37 mouse cellular contexts compared by ENCODE assay signal in genomic region chr9:45171073-45171610, GRCm38 (mm10). TPM values are rescaled to one million over a fixed set of nuclear protein-coding genes. Genes with fewer than 3 reads are reported as not detected.
DNase-seq lines count a peak whose midpoint lies in the region; ATAC-seq and TF ChIP-seq lines count a peak whose summit lies in the region.
"Had no signal": no experiment of that assay in that cellular context is flagged by ENCODE, and none has a peak within 500 bp of the region (broad histone marks: within the 10 kb centered on the region; RNA-seq: fewer than 3 reads in every experiment).

No protein-coding gene starts in this region.

- H3K36me3 ChIP-seq in embryonic facial prominence, embryonic 11.5 days (replicated peaks; ENCODE audit: control insufficient read depth, insufficient read depth, low read depth, low read length) = no peaks in the 10 kb centered on the region
- no peaks in the 10 kb centered on the region for H3K36me3 ChIP-seq in embryonic facial prominence, embryonic 10.5 days (replicated peaks)
- H3K36me3 ChIP-seq in liver, postnatal 0 days (replicated peaks; ENCODE audit: insufficient read depth, low read length) = no peaks in the 10 kb centered on the region
- H3K36me3 ChIP-seq in liver, embryonic 11.5 days (ENCODE audit: control insufficient read depth, insufficient read depth, low read length) = no peaks in the 10 kb centered on the region
- H3K36me3 ChIP-seq: forebrain, embryonic 15.5 days; heart, embryonic 15.5 days; liver, embryonic 15.5 days; lung, embryonic 15.5 days; midbrain, embryonic 13.5 days; stomach, embryonic 15.5 days had no signal

- peaks cover 2% of the 10 kb centered on the region; the same call in 1 of the 2 replicates for H3K9me3 ChIP-seq in embryonic facial prominence, embryonic 11.5 days (replicated peaks; ENCODE audit: control insufficient read depth, low read length)
- peaks cover 3% of the 10 kb centered on the region; the same call in 1 of the 2 replicates for H3K9me3 ChIP-seq in embryonic facial prominence, embryonic 10.5 days
- no peaks in the 10 kb centered on the region; the same call in 1 of the 2 replicates for H3K9me3 ChIP-seq in liver, postnatal 0 days (ENCODE audit: low read length)
- H3K9me3 ChIP-seq in liver, embryonic 11.5 days (ENCODE audit: control insufficient read depth, low read length) = peaks cover 2% of the 10 kb centered on the region; the same call in 1 of the 2 replicates
- H3K9me3 ChIP-seq: forebrain, embryonic 15.5 days; heart, embryonic 15.5 days; lung, embryonic 15.5 days; midbrain, embryonic 13.5 days; stomach, embryonic 15.5 days had no signal

- H3K4me2 ChIP-seq in embryonic facial prominence, embryonic 11.5 days (ENCODE audit: low read depth, low read length) = no peak overlapping the region
- H3K4me2 ChIP-seq in liver, postnatal 0 days (ENCODE audit: low read depth, low read length) = no peak overlapping the region
- H3K4me2 ChIP-seq in liver, embryonic 11.5 days = no peak overlapping the region
- H3K4me2 ChIP-seq: forebrain, embryonic 15.5 days; heart, embryonic 15.5 days; liver, embryonic 15.5 days; lung, embryonic 15.5 days; midbrain, embryonic 13.5 days; stomach, embryonic 15.5 days had no signal

- no peak overlapping the region for H3K4me3 ChIP-seq in embryonic facial prominence, embryonic 11.5 days (ENCODE audit: low read depth, low read length)
- H3K4me3 ChIP-seq in embryonic facial prominence, embryonic 10.5 days = no peak overlapping the region
- no peak overlapping the region for H3K4me3 ChIP-seq in liver, postnatal 0 days (ENCODE audit: low read depth, low read length)
- H3K4me3 ChIP-seq in liver, embryonic 11.5 days (ENCODE audit: low read depth, low read length) = no peak overlapping the region
- no peak overlapping the region for H3K4me3 ChIP-seq in cortical plate, adult 2 months (ENCODE audit: insufficient read depth, low read length)
- H3K4me3 ChIP-seq: forebrain, embryonic 15.5 days; heart, embryonic 15.5 days; liver, embryonic 15.5 days; lung, embryonic 15.5 days; midbrain, embryonic 13.5 days; stomach, embryonic 15.5 days had no signal

- ATAC-seq in embryonic facial prominence, embryonic 11.5 days (replicated peaks; ENCODE audit: insufficient number of reproducible peaks, low FRiP score, low TSS enrichment, low read depth) = 0 out of 2 replicates have a peak, but pooled peaks have one; percentile 44
- peak; percentile 19; the same call in 1 of the 2 replicates for ATAC-seq in liver, postnatal 0 days
- no peak; the same call in 1 of the 2 replicates for ATAC-seq in liver, embryonic 11.5 days (replicated peaks; ENCODE audit: low FRiP score)
- ATAC-seq in monocyte, adult 5-6 weeks (replicated peaks; ENCODE audit: insufficient number of reproducible peaks, low FRiP score, low TSS enrichment, poor library complexity, severe bottlenecking) = 0 out of 2 replicates have a peak, but pooled peaks have one; percentile 37
- no peak for ATAC-seq in frontal cortex, adult (ENCODE audit: low TSS enrichment)
- ATAC-seq: activated CD4-positive, CD25-positive, alpha-beta regulatory T cell, adult 4 months; forebrain, embryonic 15.5 days; midbrain, embryonic 13.5 days had no signal

- no peak for TF ChIP-seq EP300 in liver, postnatal 0 days (IDR thresholded peaks at IDR 0.05; ENCODE audit: low read depth)

- no peak for TF ChIP-seq CTCF in liver, postnatal 0 days (IDR thresholded peaks at IDR 0.05; ENCODE audit: low read depth)
- no peak for TF ChIP-seq CTCF in cortical plate, adult 2 months (IDR thresholded peaks at IDR 0.05; ENCODE audit: extremely low read depth, insufficient read depth, low read length)

- no peak for DNase-seq in embryonic facial prominence, embryonic 11.5 days (ENCODE audit: low spot score)
- DNase-seq in embryonic facial prominence, embryonic 10.5 days (ENCODE audit: low spot score) = no peak
- DNase-seq in liver, postnatal 0 days = no peak
- no peak for DNase-seq in liver, embryonic 11.5 days (ENCODE audit: low spot score)
- no peak for DNase-seq in adrenal gland, postnatal 14 days
- DNase-seq: adrenal gland, adult 2 months; cerebellum, adult 9-10 months; cerebellum, postnatal 36 days; embryo, embryonic 11 days; kidney, adult 2 months; kidney, postnatal 4 days; liver; right cerebral cortex, postnatal 14 days; thymus, postnatal 14 days had no signal

- WGBS in embryonic facial prominence, embryonic 11.5 days = 79% methylated on average over 1 of the region's 1 CpGs
- 83% methylated on average over 1 of the region's 1 CpGs for WGBS in embryonic facial prominence, embryonic 10.5 days
- WGBS in liver, postnatal 0 days (ENCODE audit: insufficient replicate concordance) = 69% methylated on average over 1 of the region's 1 CpGs
- WGBS in liver, embryonic 11.5 days = 60% methylated on average over 1 of the region's 1 CpGs

- H3K4me1 ChIP-seq in embryonic facial prominence, embryonic 11.5 days (ENCODE audit: control insufficient read depth, insufficient read depth, low read length) = no peaks in the 10 kb centered on the region
- H3K4me1 ChIP-seq in embryonic facial prominence, embryonic 10.5 days = no peaks in the 10 kb centered on the region
- H3K4me1 ChIP-seq in liver, postnatal 0 days (ENCODE audit: insufficient read depth) = no peaks in the 10 kb centered on the region
- H3K4me1 ChIP-seq in liver, embryonic 11.5 days (replicated peaks; ENCODE audit: control insufficient read depth, insufficient read depth, low read length) = no peaks in the 10 kb centered on the region
- H3K4me1 ChIP-seq in cortical plate, adult 2 months (ENCODE audit: control insufficient read depth, insufficient read depth, low read length) = peaks cover 10% of the 10 kb centered on the region
- H3K4me1 ChIP-seq: forebrain, embryonic 15.5 days; heart, embryonic 15.5 days; liver, embryonic 15.5 days; lung, embryonic 15.5 days; midbrain, embryonic 13.5 days; stomach, embryonic 15.5 days had no signal

- no peak overlapping the region for H3K9ac ChIP-seq in embryonic facial prominence, embryonic 11.5 days (replicated peaks; ENCODE audit: low read length)
- H3K9ac ChIP-seq in liver, postnatal 0 days (replicated peaks) = no peak overlapping the region
- H3K9ac ChIP-seq in liver, embryonic 11.5 days (ENCODE audit: low read depth, low read length) = no peak overlapping the region
- H3K9ac ChIP-seq: forebrain, embryonic 15.5 days; heart, embryonic 15.5 days; liver, embryonic 15.5 days; lung, embryonic 15.5 days; midbrain, embryonic 13.5 days; stomach, embryonic 15.5 days had no signal

- no peak for TF ChIP-seq POLR2A in cortical plate, adult 2 months (IDR thresholded peaks at IDR 0.05; ENCODE audit: extremely low read depth, insufficient read depth, low read length)

- H3K27ac ChIP-seq in embryonic facial prominence, embryonic 11.5 days (replicated peaks; ENCODE audit: low read depth, low read length) = no peak overlapping the region
- no peak overlapping the region for H3K27ac ChIP-seq in embryonic facial prominence, embryonic 10.5 days (replicated peaks)
- H3K27ac ChIP-seq in liver, postnatal 0 days (ENCODE audit: low read depth) = no peak overlapping the region
- no peak overlapping the region for H3K27ac ChIP-seq in liver, embryonic 11.5 days (ENCODE audit: low read depth, low read length)
- H3K27ac ChIP-seq in cortical plate, adult 2 months (ENCODE audit: insufficient read depth, low read length) = 0 out of 2 replicates have a peak overlapping the region, but pooled peaks have one; percentile 13
- H3K27ac ChIP-seq: forebrain, embryonic 15.5 days; heart, embryonic 15.5 days; liver, embryonic 15.5 days; lung, embryonic 15.5 days; midbrain, embryonic 13.5 days; stomach, embryonic 15.5 days had no signal

- H3K27me3 ChIP-seq in embryonic facial prominence, embryonic 11.5 days (ENCODE audit: control insufficient read depth, insufficient read depth, low read length) = no peaks in the 10 kb centered on the region
- no peaks in the 10 kb centered on the region for H3K27me3 ChIP-seq in embryonic facial prominence, embryonic 10.5 days (replicated peaks; ENCODE audit: low read depth, poor library complexity, severe bottlenecking)
- no peaks in the 10 kb centered on the region for H3K27me3 ChIP-seq in liver, postnatal 0 days (ENCODE audit: insufficient read depth, low read length)
- H3K27me3 ChIP-seq in liver, embryonic 11.5 days (replicated peaks; ENCODE audit: control insufficient read depth, insufficient read depth, low read length) = no peaks in the 10 kb centered on the region
- H3K27me3 ChIP-seq: forebrain, embryonic 15.5 days; heart, embryonic 15.5 days; liver, embryonic 15.5 days; lung, embryonic 15.5 days; midbrain, embryonic 13.5 days; stomach, embryonic 15.5 days had no signal

RNA-seq across cellular contexts. Expression of gene BC049352, which starts 10.7 kb away (rescaled TPM):
- not detected in 2 replicates for polyA plus RNA-seq in embryonic facial prominence, embryonic 11.5 days (2014; fragmentation: Nextera tagmentation; extraction: Ambion mirVana)
- polyA plus RNA-seq in embryonic facial prominence, embryonic 10.5 days (2016; fragmentation: Nextera tagmentation; extraction: Ambion mirVana) = not detected in 2 replicates
- polyA plus RNA-seq in liver, postnatal 0 days (2015; fragmentation: Nextera tagmentation; extraction: Ambion mirVana) = 0.14 and 0.15 TPM in 2 replicates
- 0.15 TPM in 1 of 2 replicates, not detected in the other for polyA plus RNA-seq in liver, embryonic 11.5 days (2014; fragmentation: Nextera tagmentation; extraction: Ambion mirVana)
- polyA plus RNA-seq in cortical plate, adult 2 months (2012; rRNA removed) = 1.5 and 1.8 TPM in 2 replicates
- 1.7 to 7.5 TPM (median 4.2 TPM) in 3 replicates for total RNA-seq in monocyte, adult 5-6 weeks (2017)
- not detected in 2 replicates for total RNA-seq in adrenal gland, postnatal 14 days (2021)
- total RNA-seq: CH12.LX; heart, postnatal 25 days; megakaryocyte-erythroid progenitor cell, adult 5-6 weeks had no signal
- polyA plus RNA-seq: C2C12; forebrain, embryonic 15.5 days; heart, embryonic 15.5 days; hindbrain, embryonic 11.5 days; kidney, embryonic 16.5 days; limb, embryonic 11.5 days; lung, embryonic 15.5 days; midbrain, embryonic 13.5 days; neural tube, embryonic 14.5 days had no signal

RNA-seq across cellular contexts. Expression of gene Tmprss4, which starts 32.8 kb away (rescaled TPM):
- polyA plus RNA-seq in embryonic facial prominence, embryonic 11.5 days (2014; fragmentation: Nextera tagmentation; extraction: Ambion mirVana) = 0.35 TPM in 1 of 2 replicates, not detected in the other
- 0.29 and 0.37 TPM in 2 replicates for polyA plus RNA-seq in embryonic facial prominence, embryonic 10.5 days (2016; fragmentation: Nextera tagmentation; extraction: Ambion mirVana)
- polyA plus RNA-seq in liver, postnatal 0 days (2015; fragmentation: Nextera tagmentation; extraction: Ambion mirVana) = not detected in 2 replicates
- polyA plus RNA-seq in liver, embryonic 11.5 days (2014; fragmentation: Nextera tagmentation; extraction: Ambion mirVana) = 0.17 TPM in 1 of 2 replicates, not detected in the other
- polyA plus RNA-seq in cortical plate, adult 2 months (2012; rRNA removed) = 0.13 and 0.25 TPM in 2 replicates
- not detected in 3 replicates for total RNA-seq in monocyte, adult 5-6 weeks (2017)
- not detected in 2 replicates for total RNA-seq in adrenal gland, postnatal 14 days (2021)
- total RNA-seq: adrenal gland, adult 2 months; CH12.LX; gastrocnemius, adult 8-10 months; gastrocnemius, postnatal 4 days; heart, postnatal 25 days; layer of hippocampus, adult 8-10 months; layer of hippocampus, postnatal 25 days; left cerebral cortex, postnatal 10 days; megakaryocyte-erythroid progenitor cell, adult 5-6 weeks had no signal
- polyA plus RNA-seq: activated CD4-positive, CD25-positive, alpha-beta regulatory T cell, adult 4 months; adrenal gland, adult 2 months; C2C12; forebrain, embryonic 15.5 days; hindbrain, embryonic 11.5 days; liver, embryonic 15.5 days; midbrain, embryonic 13.5 days; neural tube, embryonic 14.5 days had no signal

RNA-seq across cellular contexts. Expression of gene Scn4b, which starts 32.9 kb away (rescaled TPM):
- polyA plus RNA-seq in embryonic facial prominence, embryonic 11.5 days (2014; fragmentation: Nextera tagmentation; extraction: Ambion mirVana) = 0.04 and 0.21 TPM in 2 replicates
- 0.48 and 0.79 TPM in 2 replicates for polyA plus RNA-seq in embryonic facial prominence, embryonic 10.5 days (2016; fragmentation: Nextera tagmentation; extraction: Ambion mirVana)
- polyA plus RNA-seq in liver, postnatal 0 days (2015; fragmentation: Nextera tagmentation; extraction: Ambion mirVana) = 0.73 and 0.82 TPM in 2 replicates
- polyA plus RNA-seq in liver, embryonic 11.5 days (2014; fragmentation: Nextera tagmentation; extraction: Ambion mirVana) = 0.22 and 0.41 TPM in 2 replicates
- polyA plus RNA-seq in cortical plate, adult 2 months (2012; rRNA removed) = 31.9 and 87.5 TPM in 2 replicates
- not detected in 3 replicates for total RNA-seq in monocyte, adult 5-6 weeks (2017)
- total RNA-seq in adrenal gland, postnatal 14 days (2021) = 0.56 and 0.59 TPM in 2 replicates
- polyA plus RNA-seq: activated CD4-positive, CD25-positive, alpha-beta regulatory T cell, adult 4 months had no signal

RNA-seq across cellular contexts. Expression of gene Scn2b, which starts 53.6 kb away (rescaled TPM):
- 4.1 and 4.9 TPM in 2 replicates for polyA plus RNA-seq in embryonic facial prominence, embryonic 11.5 days (2014; fragmentation: Nextera tagmentation; extraction: Ambion mirVana)
- polyA plus RNA-seq in embryonic facial prominence, embryonic 10.5 days (2016; fragmentation: Nextera tagmentation; extraction: Ambion mirVana) = 6.7 and 7.3 TPM in 2 replicates
- polyA plus RNA-seq in liver, postnatal 0 days (2015; fragmentation: Nextera tagmentation; extraction: Ambion mirVana) = 0.06 and 0.09 TPM in 2 replicates
- 1.9 and 2.3 TPM in 2 replicates for polyA plus RNA-seq in liver, embryonic 11.5 days (2014; fragmentation: Nextera tagmentation; extraction: Ambion mirVana)
- polyA plus RNA-seq in cortical plate, adult 2 months (2012; rRNA removed) = 123 TPM in 2 replicates
- total RNA-seq in monocyte, adult 5-6 weeks (2017) = 0.58 to 0.67 TPM in 2 of 3 replicates, not detected in the other
- 7.6 and 8.6 TPM in 2 replicates for total RNA-seq in adrenal gland, postnatal 14 days (2021)
- total RNA-seq: CH12.LX; megakaryocyte-erythroid progenitor cell, adult 5-6 weeks had no signal
- polyA plus RNA-seq: C2C12 had no signal

Comparison
In these comparisons a context has a peak if more than half of its experiments do, and no peak if none do; other contexts are left out.
1. ATAC-seq: peak in embryonic facial prominence, embryonic 11.5 days (single experiment), liver, postnatal 0 days (single experiment) and monocyte, adult 5-6 weeks (single experiment); none in liver, embryonic 11.5 days (single experiment) and frontal cortex, adult (single experiment).
2. RNA of gene Scn4b, which starts 32.9 kb away (polyA plus RNA-seq): 31.9 to 87.5 TPM in cortical plate, adult 2 months; 0.73 to 0.82 TPM in liver, postnatal 0 days, 0.48 to 0.79 TPM in embryonic facial prominence, embryonic 10.5 days, 0.22 to 0.41 TPM in liver, embryonic 11.5 days and 0.04 to 0.21 TPM in embryonic facial prominence, embryonic 11.5 days; every median in the first group is over 10 times any median in the second.